Mouse (Mus musculus) yolk sac, embryonic 10.5 days (tissue): Measurements from ENCODE around the gene Ephb2.
A peak's percentile ranks its signal among the peaks of the same experiment; 100 is the strongest.

Source experiments
- DNase-seq: peaks from one replicate; pipeline ENCODE4 v3.0.0-alpha.2; 2017; ENCODE audit warnings: low spot score

The Ephb2 gene

GRCm38 (mm10) chr4:136702456-136702855, 133.3 kb downstream of the Ephb2 start:
- DNase-seq = no peak

DNA sequence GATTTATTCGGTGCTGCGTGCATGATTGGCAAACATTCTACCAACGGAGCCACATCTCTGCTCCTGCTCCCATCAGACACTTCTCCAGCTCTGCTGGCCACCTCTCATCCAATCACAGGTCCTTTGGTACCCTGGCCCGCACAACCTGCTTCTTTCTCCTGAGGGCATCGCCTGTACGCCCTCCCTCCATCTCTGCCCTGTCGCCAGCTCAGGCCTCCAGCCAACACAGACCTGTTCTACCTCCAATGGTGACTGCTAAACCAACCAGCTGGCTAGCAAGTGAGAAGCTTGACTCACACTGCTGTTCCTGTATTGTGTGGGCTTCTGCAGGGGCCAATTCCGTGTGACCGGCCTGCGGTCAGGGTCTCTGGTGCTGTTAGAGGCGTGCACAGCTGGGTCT, 134.6 kb downstream of the Ephb2 start:
- DNase-seq = no peak

- DNase-seq = no peak
Observed at GRCm38 (mm10) chr4:136699084-136699450, 136.7 kb downstream of the Ephb2 start.

- DNase-seq = no peak
Observed at GRCm38 (mm10) chr4:136698404-136699083, 137.2 kb downstream of the Ephb2 start.

DNA sequence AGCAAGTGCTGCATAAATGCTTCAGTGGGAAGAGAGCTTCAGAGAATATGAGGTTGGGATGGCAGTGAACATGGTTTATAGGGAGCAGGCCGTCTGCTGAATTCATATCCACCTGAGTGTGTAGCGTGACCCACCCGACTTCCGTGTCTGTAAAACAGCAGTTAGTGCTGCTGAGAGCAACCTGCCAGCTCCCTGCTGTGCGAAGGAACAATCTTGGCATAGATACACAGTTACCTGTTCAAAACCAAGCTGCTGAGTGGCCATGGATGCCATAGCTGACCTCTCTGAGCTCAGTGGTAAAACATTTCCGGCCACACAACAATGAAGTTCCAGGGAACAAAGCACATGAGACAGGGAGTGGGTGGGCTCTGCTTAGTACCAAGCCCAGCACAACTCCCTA, 138.5 kb downstream of the Ephb2 start:
- DNase-seq = no peak

GRCm38 (mm10) chr4:136696381-136696925, 139.3 kb downstream of the Ephb2 start:
- no peak for DNase-seq

DNA sequence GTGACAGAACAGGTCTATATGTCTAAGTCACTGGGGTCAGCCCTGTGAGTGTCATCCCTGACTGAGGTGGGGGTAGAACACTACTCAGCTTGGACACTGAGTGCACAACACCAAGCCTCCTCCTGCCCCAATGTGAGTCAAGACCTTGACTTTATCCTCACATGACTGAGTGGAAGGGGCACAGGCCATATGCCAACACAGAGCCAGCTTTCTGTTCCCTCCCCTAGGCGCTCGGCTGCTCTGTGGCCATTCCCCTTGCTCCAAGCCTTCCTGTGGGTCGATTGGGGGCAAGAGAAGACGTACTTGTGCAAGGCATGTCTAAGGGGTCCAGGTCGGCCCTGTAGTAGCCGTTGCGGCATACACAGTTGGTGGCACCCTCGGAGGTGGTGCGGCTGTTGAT, 140.1 kb downstream of the Ephb2 start:
- DNase-seq = no peak

DNA sequence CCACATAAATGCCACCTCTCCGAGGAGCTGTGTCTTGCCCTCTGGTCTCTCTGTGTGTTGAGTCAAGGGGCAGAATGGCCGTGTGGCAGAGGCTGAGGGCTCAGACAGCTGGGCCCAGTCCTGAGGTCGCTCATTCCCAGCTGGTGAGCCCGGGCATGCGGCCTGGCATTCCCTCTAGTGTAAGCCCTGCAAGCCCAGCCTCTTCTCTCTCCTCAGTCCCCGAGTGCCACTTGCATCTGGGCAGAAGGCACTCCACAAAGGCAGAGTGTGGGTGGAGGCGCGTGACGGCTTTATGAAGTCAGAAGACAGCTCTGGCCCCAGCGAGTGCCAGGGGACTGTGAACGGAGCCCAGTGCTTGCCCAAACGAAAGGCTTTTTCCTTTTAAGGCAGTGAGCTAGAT, 145.8 kb downstream of the Ephb2 start:
- no peak for DNase-seq

GRCm38 (mm10) chr4:136688113-136688512, 147.7 kb downstream of the Ephb2 start:
- no peak for DNase-seq

- DNase-seq = peak; percentile 32
Observed at GRCm38 (mm10) chr4:136685431-136685869, 150.3 kb downstream of the Ephb2 start.

- DNase-seq = no peak
Observed at GRCm38 (mm10) chr4:136684485-136684884, 151.3 kb downstream of the Ephb2 start.

GRCm38 (mm10) chr4:136680641-136681040, 155.1 kb downstream of the Ephb2 start:
- no peak for DNase-seq

- no peak for DNase-seq
Observed at GRCm38 (mm10) chr4:136679221-136679620, 156.6 kb downstream of the Ephb2 start.

DNA sequence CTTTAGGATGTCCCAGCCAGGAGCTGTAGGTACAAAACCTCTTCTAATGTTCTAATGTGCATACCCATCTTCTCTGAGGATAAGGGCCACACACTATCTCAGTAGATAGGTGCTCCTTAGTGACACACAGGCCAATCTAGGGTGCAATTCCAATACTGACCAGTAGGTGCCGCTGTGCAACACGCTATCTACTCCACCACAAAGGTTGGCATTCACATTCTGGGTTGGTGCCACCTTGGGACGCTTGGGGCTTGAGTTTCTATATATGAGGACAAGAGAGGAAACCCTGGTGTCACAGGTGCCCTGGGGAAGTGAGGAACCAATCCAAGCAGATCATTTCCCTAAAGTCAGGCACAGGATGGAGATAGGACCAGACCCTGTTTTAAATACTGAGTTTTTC, 157.3 kb downstream of the Ephb2 start:
- peak; percentile 26 for DNase-seq

DNA sequence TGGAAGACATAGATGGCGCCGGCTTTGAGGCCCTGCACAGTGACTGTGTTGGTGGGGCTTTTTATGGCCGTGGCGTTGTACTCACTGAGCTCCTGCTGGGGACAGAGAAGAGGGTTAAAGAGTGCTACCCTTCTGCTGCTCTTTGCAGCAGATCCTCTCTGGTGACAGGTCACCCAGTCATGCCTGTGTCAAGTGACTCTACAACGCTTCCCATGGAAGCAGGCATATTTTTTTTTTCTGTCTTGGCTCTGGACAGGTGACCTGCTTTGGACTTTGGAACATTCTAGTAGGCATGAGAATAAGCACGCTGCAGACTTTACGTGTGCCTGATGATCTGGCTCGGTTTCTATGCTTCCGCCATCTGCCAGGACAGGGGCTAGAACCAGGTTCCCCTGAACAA, 160.3 kb downstream of the Ephb2 start:
- DNase-seq = no peak

- DNase-seq = no peak
Observed at GRCm38 (mm10) chr4:136672335-136673090, 163.3 kb downstream of the Ephb2 start.

DNA sequence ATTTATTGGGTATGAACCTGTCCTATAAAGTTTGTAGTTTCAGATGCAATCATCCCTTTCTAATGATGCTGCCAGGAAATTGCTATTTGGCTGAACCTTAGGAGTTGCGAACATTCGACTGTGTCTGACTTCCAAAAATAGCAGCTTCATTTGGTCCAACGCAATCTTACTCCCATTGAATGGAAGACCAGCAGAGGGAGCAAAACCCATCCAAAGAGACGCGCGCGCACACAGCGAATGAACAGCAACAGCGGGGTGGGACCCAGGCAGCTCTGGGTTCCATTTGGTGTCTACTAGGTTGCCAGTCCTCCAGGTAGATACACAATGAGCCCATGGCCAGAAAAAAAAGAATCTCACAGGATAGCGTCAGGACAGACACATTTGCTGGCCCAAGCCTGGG, 168.0 kb downstream of the Ephb2 start:
- DNase-seq = no peak

GRCm38 (mm10) chr4:136666002-136666401, 169.8 kb downstream of the Ephb2 start:
- no peak for DNase-seq

GRCm38 (mm10) chr4:136665068-136665467, 170.7 kb downstream of the Ephb2 start:
- DNase-seq = no peak

DNA sequence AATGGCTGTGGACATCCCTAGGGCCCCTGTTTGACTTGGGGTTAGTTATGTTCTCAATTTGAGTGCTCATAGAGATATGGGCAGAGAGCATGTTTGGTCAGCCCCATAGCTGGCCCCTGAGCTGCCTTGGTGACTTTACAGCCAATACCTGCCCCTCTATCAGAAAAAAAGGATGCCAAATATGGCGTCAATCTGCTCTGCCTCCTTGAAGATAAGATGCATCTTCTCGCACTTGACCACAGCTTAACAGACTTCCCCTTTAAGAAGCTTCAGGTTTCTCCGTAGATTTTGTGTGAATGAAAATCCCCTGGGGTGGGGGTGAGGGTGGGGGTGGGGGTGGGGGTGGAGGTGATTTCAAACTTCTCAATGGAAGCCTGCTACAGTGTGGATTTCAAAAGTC, 177.9 kb downstream of the Ephb2 start:
- no peak for DNase-seq

DNA sequence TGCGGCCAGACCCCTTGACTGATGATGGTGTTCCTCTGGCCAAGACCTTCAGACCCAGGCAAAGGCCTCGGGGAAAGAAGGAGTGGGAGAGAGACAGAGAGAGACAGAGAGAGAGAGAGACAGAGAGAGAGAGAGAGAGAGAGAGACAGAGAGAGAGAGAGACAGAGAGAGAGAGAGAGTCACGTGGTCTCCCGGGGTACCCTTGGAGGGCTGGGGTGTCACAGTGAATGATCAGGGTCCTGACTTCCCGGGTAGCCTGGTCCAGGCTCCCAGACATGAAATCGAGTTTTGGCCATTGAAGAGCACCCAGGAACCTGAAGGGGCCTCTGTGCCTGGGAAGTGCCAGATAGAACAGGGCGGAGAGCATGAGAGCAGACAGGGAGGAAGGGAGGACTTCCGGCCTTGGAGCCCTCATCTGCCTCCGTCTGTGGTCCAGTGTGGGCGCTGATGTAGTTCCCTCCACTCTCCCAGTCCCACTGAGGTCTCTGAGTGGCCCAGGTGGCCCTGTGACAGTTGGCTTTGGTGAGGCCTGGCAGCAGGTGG, 182.0 kb downstream of the Ephb2 start:
- no peak for DNase-seq

GRCm38 (mm10) chr4:136653019-136653418, 182.8 kb downstream of the Ephb2 start:
- DNase-seq = no peak

GRCm38 (mm10) chr4:136652528-136652910, 183.3 kb downstream of the Ephb2 start:
- DNase-seq = no peak
